Mouse (Mus musculus) lung, embryonic 16.5 days (tissue): ENCODE results near the gene Rhox3e. TPM values are rescaled to one million over a fixed set of nuclear protein-coding genes. Genes with fewer than 3 reads are reported as not detected.
"Not testable (repeated sequence)": the region's sequence is repeated elsewhere in the genome, so short reads cannot be mapped to it uniquely, and the experiment has no call there.

Experiments
- ATAC-seq: fragments of 200-750 bp; cut with Nextera tagmentation; 2 replicates; pipeline ENCODE4 v1.8.0; 2017; ENCODE audit warnings: low read depth, mild to moderate bottlenecking, moderate library complexity
- H3K27ac ChIP-seq: fragments of 300-500 bp; sonication (generic); 2 replicates; pipeline ENCODE4 v1.5.1; 2014; ENCODE audit warnings: mild to moderate bottlenecking, control low read depth, low read length
- H3K27me3 ChIP-seq: fragments of 300-500 bp; sonication (generic); 2 replicates; pipeline ENCODE4 v1.6.1; 2014; ENCODE audit warnings: low read depth, low read length, mixed read lengths; ENCODE audit not compliant: control insufficient read depth, insufficient read depth
- H3K36me3 ChIP-seq: fragments of 300-500 bp; sonication (generic); 2 replicates; pipeline ENCODE4 v1.6.1; 2014; ENCODE audit warnings: low read length; ENCODE audit not compliant: control insufficient read depth, insufficient read depth
- H3K4me1 ChIP-seq: fragments of 300-500 bp; sonication (generic); replicated peaks from 2 replicates; pipeline ENCODE4 v1.6.1; 2014; ENCODE audit warnings: low read length, mixed read lengths; ENCODE audit not compliant: control insufficient read depth, insufficient read depth
- H3K4me2 ChIP-seq: fragments of 300-500 bp; sonication (generic); 2 replicates; pipeline ENCODE4 v1.6.1; 2014; ENCODE audit warnings: low read depth, low read length, control low read depth
- H3K4me3 ChIP-seq: fragments of 300-500 bp; sonication (generic); 2 replicates; pipeline ENCODE4 v1.5.1; 2014; ENCODE audit warnings: mild to moderate bottlenecking, low read length, control low read depth
- H3K9ac ChIP-seq: fragments of 300-500 bp; sonication (generic); 2 replicates; pipeline ENCODE4 v1.6.1; 2014; ENCODE audit warnings: low read length, control low read depth
- H3K9me3 ChIP-seq: fragments of 300-500 bp; sonication (generic); 2 replicates; pipeline ENCODE4 v1.6.1; 2016; ENCODE audit warnings: low read length; ENCODE audit not compliant: control insufficient read depth
- WGBS: fragments of 180-500 bp; shearing (Covaris S2); extraction: QIAGEN DNeasy Blood & Tissue Kit; methylation state at CpG from one replicate; pipeline ENCODE4 v1.1.7; 2014; 5-methylcytosine and 5-hydroxymethylcytosine counted together
- polyA plus RNA-seq: library from polyadenylated mRNA; unstranded; fragments of >200 nt; fragmentation: Nextera tagmentation; extraction: Ambion mirVana; gene quantifications from 2 replicates; pipeline ENCODE4 v1.2.1, GENCODE M21; 2015

The Rhox3e gene
- polyA plus RNA-seq = not detected in 2 replicates

DNA sequence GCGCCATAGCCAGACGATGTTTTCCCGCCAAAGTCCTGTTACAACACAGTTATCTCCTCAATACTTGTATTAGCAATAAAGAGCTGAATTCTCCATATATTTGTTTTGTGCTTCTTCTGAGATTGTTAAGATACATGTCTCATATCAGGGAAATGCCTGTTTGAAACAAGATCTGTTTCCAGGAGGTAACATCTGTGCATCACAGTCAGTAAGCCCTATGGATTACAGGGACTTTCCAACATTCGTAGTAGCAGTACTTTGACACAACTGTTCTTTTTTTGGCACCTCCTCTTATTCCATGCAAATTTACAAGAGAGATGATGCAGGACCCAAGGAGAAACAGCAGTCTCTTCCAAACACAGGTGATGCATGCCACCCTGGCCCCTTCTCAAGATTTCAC, at the start of gene Rhox3e:
TSS of gene Rhox3e (plus strand) at position 301 of the 400 bp plus-strand sequence.
- no CpG with 5 or more reads among the region's 4 CpGs for WGBS
- not testable (repeated sequence) for H3K4me1 ChIP-seq

GRCm38 (mm10) chrX:37514059-37514458, 27.8 kb upstream of the Rhox3e start, which contains the start of gene Rhox4d:
TSS of gene Rhox4d (plus strand) at chrX:37514359.
- not testable (repeated sequence) for H3K9ac ChIP-seq, H3K9me3 ChIP-seq, ATAC-seq, H3K4me2 ChIP-seq, H3K27me3 ChIP-seq, H3K36me3 ChIP-seq, H3K27ac ChIP-seq, H3K4me3 ChIP-seq, H3K4me1 ChIP-seq
- 91% methylated on average over 13 of the region's 18 CpGs for WGBS

More for the DNA sequence above, at the start of gene Rhox3e:
- not testable (repeated sequence) for H3K36me3 ChIP-seq, ATAC-seq, H3K27me3 ChIP-seq, H3K27ac ChIP-seq, H3K9ac ChIP-seq, H3K4me2 ChIP-seq, H3K4me3 ChIP-seq, H3K9me3 ChIP-seq

GRCm38 (mm10) chrX:37530152-37530551, 11.7 kb upstream of the Rhox3e start, which contains the start of gene Rhox2e:
TSS of gene Rhox2e (plus strand) at chrX:37530452.
- H3K9ac ChIP-seq, H3K4me1 ChIP-seq, H3K27ac ChIP-seq, H3K9me3 ChIP-seq, ATAC-seq, H3K4me2 ChIP-seq, H3K27me3 ChIP-seq, H3K4me3 ChIP-seq, H3K36me3 ChIP-seq: not testable (repeated sequence)
- WGBS = 91% methylated on average over 2 of the region's 8 CpGs

- H3K4me1 ChIP-seq, H3K9me3 ChIP-seq, H3K4me2 ChIP-seq, H3K9ac ChIP-seq, H3K27me3 ChIP-seq, ATAC-seq, H3K4me3 ChIP-seq, H3K27ac ChIP-seq, H3K36me3 ChIP-seq: not testable (repeated sequence)
- 81% methylated on average over 10 of the region's 18 CpGs for WGBS
Measured at GRCm38 (mm10) chrX:37557112-37557511, 15.3 kb downstream of the Rhox3e start, which contains the start of gene Rhox4e. TSS of gene Rhox4e (plus strand) at chrX:37557412.

DNA sequence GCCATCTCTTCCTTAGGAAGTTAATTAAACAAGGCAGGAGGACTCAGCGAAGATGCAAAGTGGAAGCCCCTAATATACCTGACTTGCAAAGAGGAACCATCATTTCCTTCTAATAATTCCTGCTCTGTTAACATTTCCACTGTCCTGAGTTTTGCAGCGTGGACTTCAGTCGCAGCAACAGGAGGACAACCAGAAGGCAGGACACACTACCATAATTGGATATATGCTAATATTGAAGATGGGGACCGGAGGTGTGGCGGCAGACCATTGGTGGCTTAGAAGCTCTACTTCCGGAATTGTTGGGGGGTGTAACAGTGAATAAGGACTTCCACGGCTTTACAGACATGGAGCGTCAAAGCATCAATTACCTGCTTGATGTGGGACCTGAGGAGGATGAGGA, 29.3 kb downstream of the Rhox3e start, which contains the start of gene Rhox2f:
TSS of gene Rhox2f (plus strand) at position 301 of the 400 bp plus-strand sequence.
- H3K4me3 ChIP-seq, H3K9ac ChIP-seq, H3K27ac ChIP-seq, H3K27me3 ChIP-seq, ATAC-seq, H3K36me3 ChIP-seq, H3K9me3 ChIP-seq, H3K4me1 ChIP-seq, H3K4me2 ChIP-seq: not testable (repeated sequence)
- WGBS = 87% methylated on average over 5 of the region's 8 CpGs

- not testable (repeated sequence) for H3K9me3 ChIP-seq, H3K4me1 ChIP-seq, H3K27me3 ChIP-seq, ATAC-seq, H3K4me2 ChIP-seq, H3K4me3 ChIP-seq, H3K36me3 ChIP-seq, H3K27ac ChIP-seq, H3K9ac ChIP-seq
- WGBS = 48% methylated on average over 2 of the region's 2 CpGs
Measured at GRCm38 (mm10) chrX:37572638-37573037, 30.8 kb downstream of the Rhox3e start.

DNA sequence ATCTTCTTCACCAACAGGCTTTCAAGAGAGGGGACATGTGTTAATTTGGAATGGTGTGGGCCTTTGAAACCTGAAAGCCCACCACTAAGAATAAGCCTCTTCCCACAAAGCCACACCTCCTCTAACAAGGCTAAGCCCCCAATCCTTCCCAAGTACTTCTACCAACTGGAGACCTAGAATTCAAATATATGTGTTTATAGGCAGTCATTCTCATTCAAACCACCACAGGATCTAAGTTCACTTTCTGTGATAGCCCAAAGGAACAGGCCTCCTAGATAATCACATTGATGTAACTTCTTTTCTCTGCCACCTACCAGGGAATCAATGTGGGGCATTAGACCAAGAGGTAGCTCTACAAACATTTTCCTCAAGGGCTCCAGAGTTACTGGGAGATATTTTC, 38.9 kb downstream of the Rhox3e start, which contains the start of gene Rhox3f:
TSS of gene Rhox3f (plus strand) at position 301 of the 400 bp plus-strand sequence.
- not testable (repeated sequence) for H3K4me1 ChIP-seq, H3K4me3 ChIP-seq, H3K27ac ChIP-seq, H3K36me3 ChIP-seq, H3K9ac ChIP-seq, H3K27me3 ChIP-seq, H3K4me2 ChIP-seq, ATAC-seq, H3K9me3 ChIP-seq

Other genes starting within 250 kb of the Rhox3e start
- not detected in 2 replicates for gene Rhox3a2, start 162.0 kb upstream of the Rhox3e start, polyA plus RNA-seq
- 0.28 and 0.47 TPM in 2 replicates for gene Rhox4a2, start 151.2 kb upstream of the Rhox3e start, polyA plus RNA-seq
- gene Rhox2b, start 130.0 kb upstream of the Rhox3e start, polyA plus RNA-seq = not detected in 2 replicates
- gene Rhox4b, start 109.5 kb upstream of the Rhox3e start, polyA plus RNA-seq = 0.30 TPM in 1 of 2 replicates, not detected in the other
- gene Rhox2c, start 88.3 kb upstream of the Rhox3e start, polyA plus RNA-seq = not detected in 2 replicates
- gene Rhox3c, start 83.4 kb upstream of the Rhox3e start, polyA plus RNA-seq = not detected in 2 replicates
- not detected in 2 replicates for gene Rhox4c, start 61.7 kb upstream of the Rhox3e start, polyA plus RNA-seq
- gene Rhox2d, start 48.6 kb upstream of the Rhox3e start, polyA plus RNA-seq = not detected in 2 replicates
- gene Rhox4d, start 27.7 kb upstream of the Rhox3e start, polyA plus RNA-seq = not detected in 2 replicates
- gene Rhox2e, start 11.6 kb upstream of the Rhox3e start, polyA plus RNA-seq = not detected in 2 replicates
- gene Rhox4e, start 15.4 kb downstream of the Rhox3e start, polyA plus RNA-seq = not detected in 2 replicates
- gene Rhox2f, start 29.4 kb downstream of the Rhox3e start, polyA plus RNA-seq = not detected in 2 replicates
- gene Rhox3f, start 39.0 kb downstream of the Rhox3e start, polyA plus RNA-seq = not detected in 2 replicates
- gene Rhox4f, start 65.7 kb downstream of the Rhox3e start, polyA plus RNA-seq = not detected in 2 replicates
- gene Rhox3g, start 86.6 kb downstream of the Rhox3e start, polyA plus RNA-seq = not detected in 2 replicates
- not detected in 2 replicates for gene Rhox2g, start 101.5 kb downstream of the Rhox3e start, polyA plus RNA-seq
- not detected in 2 replicates for gene Rhox4g, start 109.3 kb downstream of the Rhox3e start, polyA plus RNA-seq
- gene Rhox3h, start 126.7 kb downstream of the Rhox3e start, polyA plus RNA-seq = not detected in 2 replicates
- gene Rhox2h, start 131.3 kb downstream of the Rhox3e start, polyA plus RNA-seq = not detected in 2 replicates